Mouse (Mus musculus) cerebellum, adult 2 months (tissue): Measurements from ENCODE around the gene Icmt. TPM values are rescaled to one million over a fixed set of nuclear protein-coding genes. Genes with fewer than 3 reads are reported as not detected.
A peak's percentile ranks its signal among the peaks of the same experiment; 100 is the strongest.

ENCODE experiments used
- DNase-seq, 2 experiments: peaks; one replicate each; pipeline ENCODE4 v3.0.0; 2021
- H3K27ac ChIP-seq: fragments of 200-500 bp; 2 replicates; pipeline ENCODE4 v1.5.1; 2012; ENCODE audit warnings: low read length, control low read depth, inconsistent platforms; ENCODE audit not compliant: insufficient read depth
- H3K27me3 ChIP-seq: fragments of 200-500 bp; 2 replicates; pipeline ENCODE4 v1.6.1; 2012; ENCODE audit warnings: inconsistent platforms, mild to moderate bottlenecking, low read length, moderate library complexity; ENCODE audit not compliant: control insufficient read depth, insufficient read depth
- H3K4me1 ChIP-seq: fragments of 200-500 bp; 2 replicates; pipeline ENCODE4 v1.6.1; 2011; ENCODE audit warnings: low read length; ENCODE audit not compliant: control insufficient read depth, insufficient read depth
- H3K4me3 ChIP-seq: fragments of 200-500 bp; replicated peaks from 2 replicates; pipeline ENCODE3; 2011; ENCODE audit warnings: mild to moderate bottlenecking, low read depth, low read length, control low read depth; ENCODE audit not compliant: insufficient read depth
- CTCF ChIP-seq: fragments of 200-500 bp; IDR thresholded peaks from 2 replicates; pipeline ENCODE4 v1.5.1; 2011; ENCODE audit warnings: low read depth, mild to moderate bottlenecking, control low read depth, low read length, moderate library complexity, borderline replicate concordance; ENCODE audit not compliant: insufficient read depth
- POLR2A ChIP-seq: fragments of 200-500 bp; IDR thresholded peaks from 2 replicates; pipeline ENCODE4 v1.6.1; 2011; ENCODE audit warnings: low read length, control low read depth, borderline replicate concordance; ENCODE audit not compliant: insufficient read depth
- WGBS: fragments of 180-500 bp; shearing (Covaris S2); methylation state at CpG from one replicate; pipeline ENCODE4 v1.1.7; 2018; 5-methylcytosine and 5-hydroxymethylcytosine counted together
- polyA plus RNA-seq: library from polyadenylated mRNA; depleted of rRNA; stranded (reverse); fragments of >200 nt; gene quantifications from 2 replicates; pipeline ENCODE4 v1.2.3, GENCODE M21; 2012; rRNA removed

Gene Icmt
- polyA plus RNA-seq: 160 and 188 TPM in 2 replicates

- peak; percentile 99 for DNase-seq
- H3K27ac ChIP-seq: 0 out of 2 replicates have a peak within 1 kb of the TSS, but pooled peaks have one; percentile 37
- peaks cover 18% of the 10 kb centered on the region for H3K4me1 ChIP-seq
- H3K4me3 ChIP-seq: peak within 1 kb of the TSS; percentile 78
- WGBS: under 1% methylated on average over 119 of the region's 119 CpGs
- no peaks in the 10 kb centered on the region; the same call in 1 of the 2 replicates for H3K27me3 ChIP-seq
- TF ChIP-seq POLR2A: peak; percentile 40; the same call in 1 of the 2 replicates
- TF ChIP-seq CTCF: no peak
Observed at GRCm38 (mm10) chr4:152296874-152297861, at the start of gene Icmt. Gene Icmt (plus strand): TSS chr4:152297227.

- H3K27ac ChIP-seq: no peak overlapping the region
- WGBS: 86% methylated on average over 6 of the region's 6 CpGs
- no peak for DNase-seq
- TF ChIP-seq CTCF (no peak), POLR2A (no peak)
- H3K27me3 ChIP-seq: no peaks in the 10 kb centered on the region
- no peak overlapping the region for H3K4me3 ChIP-seq
- H3K4me1 ChIP-seq: peaks cover 22% of the 10 kb centered on the region
Observed at GRCm38 (mm10) chr4:152250615-152251014, 46.4 kb upstream of the Icmt start.

- DNase-seq: no peak
- no peaks in the 10 kb centered on the region for H3K27me3 ChIP-seq
- H3K4me1 ChIP-seq: peaks cover 34% of the 10 kb centered on the region
- 71% methylated on average over 9 of the region's 9 CpGs for WGBS
- H3K27ac ChIP-seq: no peak overlapping the region
- TF ChIP-seq CTCF (no peak), POLR2A (no peak)
- no peak overlapping the region for H3K4me3 ChIP-seq
Observed at GRCm38 (mm10) chr4:152253183-152253759, 43.8 kb upstream of the Icmt start.

GRCm38 (mm10) chr4:152257070-152257469, 40.0 kb upstream of the Icmt start:
- no peak overlapping the region for H3K4me3 ChIP-seq
- 3% methylated on average over 6 of the region's 6 CpGs for WGBS
- no peaks in the 10 kb centered on the region for H3K27me3 ChIP-seq
- H3K4me1 ChIP-seq: peaks cover 40% of the 10 kb centered on the region
- 0 out of 2 replicates have a peak overlapping the region, but pooled peaks have one; percentile 17 for H3K27ac ChIP-seq
- no peak for TF ChIP-seq POLR2A
- TF ChIP-seq CTCF: no peak
- peak; percentile 82 to 83 for DNase-seq

- DNase-seq: no peak
- H3K4me1 ChIP-seq: peaks cover 59% of the 10 kb centered on the region
- WGBS: 90% methylated on average over 8 of the region's 8 CpGs
- no peaks in the 10 kb centered on the region for H3K27me3 ChIP-seq
- no peak overlapping the region for H3K27ac ChIP-seq
- H3K4me3 ChIP-seq: no peak overlapping the region
- no peak for TF ChIP-seq CTCF
- no peak for TF ChIP-seq POLR2A
Observed at GRCm38 (mm10) chr4:152260451-152260850, 36.6 kb upstream of the Icmt start.

GRCm38 (mm10) chr4:152262187-152262586, 34.8 kb upstream of the Icmt start:
- WGBS: 19% methylated on average over 9 of the region's 9 CpGs
- TF ChIP-seq CTCF: no peak
- no peak for TF ChIP-seq POLR2A
- Histone ChIP-seq H3K27ac (no peak overlapping the region), H3K4me1 (peaks cover 52% of the 10 kb centered on the region), H3K4me3 (no peak overlapping the region), H3K27me3 (no peaks in the 10 kb centered on the region)
- no peak for DNase-seq

GRCm38 (mm10) chr4:152263089-152263488, 33.9 kb upstream of the Icmt start:
- Histone ChIP-seq H3K4me3 (no peak overlapping the region), H3K27me3 (no peaks in the 10 kb centered on the region), H3K4me1 (peaks cover 54% of the 10 kb centered on the region), H3K27ac (no peak overlapping the region; the same call in 1 of the 2 replicates)
- WGBS: 79% methylated on average over 9 of the region's 9 CpGs
- TF ChIP-seq CTCF (no peak), POLR2A (no peak)
- no peak for DNase-seq
